Mouse (Mus musculus) small intestine, adult 2 months (tissue): Measurements from ENCODE around the gene Mecp2. TPM values are rescaled to one million over a fixed set of nuclear protein-coding genes. Genes with fewer than 3 reads are reported as not detected.
A peak's percentile ranks its signal among the peaks of the same experiment; 100 is the strongest.

Source experiments
- H3K27ac ChIP-seq: fragments of 200-500 bp; 2 replicates; pipeline ENCODE4 v1.5.1; 2012; ENCODE audit warnings: low read depth, low read length, control low read depth, inconsistent platforms; ENCODE audit not compliant: insufficient read depth
- H3K27me3 ChIP-seq: fragments of 200-500 bp; 2 replicates; pipeline ENCODE4 v1.6.1; 2012; ENCODE audit warnings: mild to moderate bottlenecking, moderate library complexity, low read length, inconsistent platforms; ENCODE audit not compliant: control insufficient read depth, insufficient read depth
- H3K36me3 ChIP-seq: fragments of 200-500 bp; 2 replicates; pipeline ENCODE4 v1.6.1; 2012; ENCODE audit warnings: mild to moderate bottlenecking, low read length, control low read depth, inconsistent platforms; ENCODE audit not compliant: control insufficient read depth, insufficient read depth
- H3K4me1 ChIP-seq: fragments of 200-500 bp; 2 replicates; pipeline ENCODE4 v1.6.1; 2012; ENCODE audit warnings: low read length, inconsistent platforms, mixed read lengths; ENCODE audit not compliant: control insufficient read depth, insufficient read depth, insufficient read length
- H3K4me3 ChIP-seq: fragments of 200-500 bp; 2 replicates; pipeline ENCODE4 v1.5.1; 2012; ENCODE audit warnings: low read depth, mild to moderate bottlenecking, control low read depth, inconsistent platforms, low read length, moderate library complexity
- CTCF ChIP-seq: fragments of 200-500 bp; IDR thresholded peaks from 2 replicates; pipeline ENCODE4 v1.5.1; 2012; ENCODE audit warnings: low read depth, mild to moderate bottlenecking, control low read depth, inconsistent platforms, low read length, moderate library complexity, mixed read lengths; ENCODE audit not compliant: insufficient replicate concordance, insufficient read length; ENCODE audit errors: extremely low read depth
- POLR2A ChIP-seq: fragments of 200-500 bp; IDR thresholded peaks from 2 replicates; pipeline ENCODE4 v1.6.1; 2012; ENCODE audit warnings: low read depth, mild to moderate bottlenecking, control low read depth, inconsistent platforms, low read length, moderate library complexity
- WGBS: fragments of 180-500 bp; shearing (Covaris S2); methylation state at CpG from one replicate; pipeline ENCODE4 v1.1.7; 2018; 5-methylcytosine and 5-hydroxymethylcytosine counted together
- polyA plus RNA-seq: library from polyadenylated mRNA; depleted of rRNA; stranded (reverse); fragments of >200 nt; gene quantifications from 2 replicates; pipeline ENCODE4 v1.2.3, GENCODE M21; 2012

Mecp2 gene
- polyA plus RNA-seq, 1 experiment, result 3.0 TPM

- WGBS, result 51% methylated on average over 2 of the region's 2 CpGs
- TF ChIP-seq CTCF, result no peak
- TF ChIP-seq POLR2A, result no peak
- no peak overlapping the region for H3K27ac ChIP-seq
- no peak overlapping the region for H3K4me3 ChIP-seq
- H3K27me3 ChIP-seq, result no peaks in the 10 kb centered on the region
- H3K4me1 ChIP-seq, result no peaks in the 10 kb centered on the region
- H3K36me3 ChIP-seq, result no peaks in the 10 kb centered on the region
Measured at GRCm38 (mm10) chrX:74105916-74106315, 29.2 kb downstream of the Mecp2 start.

GRCm38 (mm10) chrX:74103457-74104188 is 31.5 kb downstream of the Mecp2 start:
- Histone ChIP-seq H3K4me1 (no peaks in the 10 kb centered on the region), H3K36me3 (no peaks in the 10 kb centered on the region), H3K27me3 (no peaks in the 10 kb centered on the region), H3K4me3 (no peak overlapping the region), H3K27ac (no peak overlapping the region)
- no peak for TF ChIP-seq CTCF
- TF ChIP-seq POLR2A, result no peak
- WGBS, result 51% methylated on average over 4 of the region's 4 CpGs

GRCm38 (mm10) chrX:74095130-74095529 is 40.0 kb downstream of the Mecp2 start:
- WGBS, result 69% methylated on average over 1 of the region's 1 CpGs
- TF ChIP-seq CTCF (no peak), POLR2A (no peak)
- H3K4me1 ChIP-seq, result no peaks in the 10 kb centered on the region
- no peak overlapping the region for H3K4me3 ChIP-seq
- H3K27me3 ChIP-seq, result no peaks in the 10 kb centered on the region
- no peaks in the 10 kb centered on the region for H3K36me3 ChIP-seq
- no peak overlapping the region for H3K27ac ChIP-seq

- Histone ChIP-seq H3K27ac (peak overlapping the region; percentile 42; the same call in 1 of the 2 replicates), H3K4me3 (peak overlapping the region; percentile 89), H3K4me1 (no peaks in the 10 kb centered on the region), H3K36me3 (no peaks in the 10 kb centered on the region), H3K27me3 (no peaks in the 10 kb centered on the region)
- no peak for TF ChIP-seq CTCF
- peak; percentile 13; the same call in 1 of the 2 replicates for TF ChIP-seq POLR2A
- WGBS, result 11% methylated on average over 27 of the region's 27 CpGs
Measured at GRCm38 (mm10) chrX:74085601-74086038, 49.5 kb downstream of the Mecp2 start.

- no peaks in the 10 kb centered on the region for H3K36me3 ChIP-seq
- TF ChIP-seq POLR2A (no peak), CTCF (no peak)
- peak overlapping the region; percentile 89 for H3K4me3 ChIP-seq
- 20% methylated on average over 25 of the region's 56 CpGs for whole genome bisulfite sequencing
- H3K27me3 ChIP-seq, result no peaks in the 10 kb centered on the region
- peak overlapping the region; percentile 80 for H3K27ac ChIP-seq
- H3K4me1 ChIP-seq, result no peaks in the 10 kb centered on the region
Measured at GRCm38 (mm10) chrX:74084946-74085498, 50.1 kb downstream of the Mecp2 start.

- Histone ChIP-seq H3K27me3 (no peaks in the 10 kb centered on the region), H3K27ac (peak overlapping the region; percentile 80), H3K4me1 (no peaks in the 10 kb centered on the region), H3K4me3 (peak overlapping the region; percentile 89), H3K36me3 (peaks cover 2% of the 10 kb centered on the region; the same call in 1 of the 2 replicates)
- WGBS, result 15% methylated on average over 17 of the region's 17 CpGs
- TF ChIP-seq CTCF (no peak), POLR2A (no peak)
Measured at GRCm38 (mm10) chrX:74084276-74084837, 50.8 kb downstream of the Mecp2 start.

- Histone ChIP-seq H3K27me3 (no peaks in the 10 kb centered on the region), H3K4me1 (no peaks in the 10 kb centered on the region), H3K4me3 (no peak overlapping the region), H3K27ac (no peak overlapping the region), H3K36me3 (0 out of 2 replicates have a peak, but pooled peaks cover 2% of the 10 kb centered on the region)
- TF ChIP-seq CTCF (no peak), POLR2A (no peak)
Measured at GRCm38 (mm10) chrX:74070794-74071193, 64.4 kb downstream of the Mecp2 start.
